Mouse (Mus musculus) common myeloid progenitor, adult 5-6 weeks (primary cell): ENCODE results near the gene Gm45234. TPM values are rescaled to one million over a fixed set of nuclear protein-coding genes. Genes with fewer than 3 reads are reported as not detected.
"Not testable (repeated sequence)": the region's sequence is repeated elsewhere in the genome, so short reads cannot be mapped to it uniquely, and the experiment has no call there.

ENCODE experiments used
- ATAC-seq: replicated peaks from 2 replicates; pipeline ENCODE4 v1.8.0; 2016; ENCODE audit warnings: low read depth, mild to moderate bottlenecking, moderate TSS enrichment, inconsistent platforms; ENCODE audit not compliant: poor library complexity, severe bottlenecking
- total RNA-seq: library from RNA; stranded (forward); fragments of 200-1000, 187-1606 nt; gene quantifications from 2 replicates; pipeline ENCODE4 v1.2.3, GENCODE M21; 2017

The Gm45234 gene
- total RNA-seq: not detected in 2 replicates

- peak; percentile 40 for ATAC-seq
These were observed at the start of gene Gm45234, which contains the start of gene Atn1 for GRCm38 (mm10) chr6:124755831-124756595. Gene Gm45234 (minus strand): TSS chr6:124756021. Gene Atn1 (minus strand): TSS chr6:124756524.

GRCm38 (mm10) chr6:124804341-124804740 is 48.5 kb upstream of the Gm45234 start:
- ATAC-seq: no peak

GRCm38 (mm10) chr6:124803691-124804090 is 47.9 kb upstream of the Gm45234 start:
- ATAC-seq: not testable (repeated sequence)

GRCm38 (mm10) chr6:124803061-124803460 is 47.2 kb upstream of the Gm45234 start:
- no peak for ATAC-seq

GRCm38 (mm10) chr6:124802400-124802799 is 46.6 kb upstream of the Gm45234 start:
- not testable (repeated sequence) for ATAC-seq

- ATAC-seq: no peak
These were observed 40.4 kb upstream of the Gm45234 start for GRCm38 (mm10) chr6:124796200-124796599.

GRCm38 (mm10) chr6:124795781-124796180 is 40.0 kb upstream of the Gm45234 start:
- no peak for ATAC-seq

- no peak for ATAC-seq
These were observed 36.1 kb upstream of the Gm45234 start for GRCm38 (mm10) chr6:124791911-124792310.

- no peak for ATAC-seq
These were observed 34.3 kb upstream of the Gm45234 start for GRCm38 (mm10) chr6:124790121-124790520.

- ATAC-seq: no peak
These were observed 33.7 kb upstream of the Gm45234 start for GRCm38 (mm10) chr6:124789519-124789918.

- ATAC-seq: no peak
These were observed 31.9 kb upstream of the Gm45234 start for GRCm38 (mm10) chr6:124787722-124788121.

- ATAC-seq: peak; percentile 91
These were observed 31.1 kb upstream of the Gm45234 start for GRCm38 (mm10) chr6:124786756-124787420.

- ATAC-seq: peak; percentile 47
These were observed 26.6 kb upstream of the Gm45234 start for GRCm38 (mm10) chr6:124782436-124782835.

GRCm38 (mm10) chr6:124780917-124781316 is 25.1 kb upstream of the Gm45234 start:
- ATAC-seq: no peak

- no peak for ATAC-seq
These were observed 24.2 kb upstream of the Gm45234 start for GRCm38 (mm10) chr6:124779984-124780416.

- peak; percentile 92 for ATAC-seq
These were observed 23.6 kb upstream of the Gm45234 start, which contains the start of gene Lrrc23 for GRCm38 (mm10) chr6:124779222-124779983. Gene Lrrc23 (minus strand): TSS chr6:124779727.

GRCm38 (mm10) chr6:124770511-124770910 is 14.7 kb upstream of the Gm45234 start:
- ATAC-seq: no peak

- no peak for ATAC-seq
These were observed 14.2 kb upstream of the Gm45234 start for GRCm38 (mm10) chr6:124770013-124770412.

GRCm38 (mm10) chr6:124769101-124769765 is 13.4 kb upstream of the Gm45234 start, which contains the start of gene Eno2:
Gene Eno2 (minus strand): TSS chr6:124769673.
- peak; percentile 52 for ATAC-seq

GRCm38 (mm10) chr6:124768704-124769044 is 12.9 kb upstream of the Gm45234 start:
- peak; percentile 46 for ATAC-seq
